ENCODE assay signal across 9 mouse cellular contexts in the genomic region with DNA sequence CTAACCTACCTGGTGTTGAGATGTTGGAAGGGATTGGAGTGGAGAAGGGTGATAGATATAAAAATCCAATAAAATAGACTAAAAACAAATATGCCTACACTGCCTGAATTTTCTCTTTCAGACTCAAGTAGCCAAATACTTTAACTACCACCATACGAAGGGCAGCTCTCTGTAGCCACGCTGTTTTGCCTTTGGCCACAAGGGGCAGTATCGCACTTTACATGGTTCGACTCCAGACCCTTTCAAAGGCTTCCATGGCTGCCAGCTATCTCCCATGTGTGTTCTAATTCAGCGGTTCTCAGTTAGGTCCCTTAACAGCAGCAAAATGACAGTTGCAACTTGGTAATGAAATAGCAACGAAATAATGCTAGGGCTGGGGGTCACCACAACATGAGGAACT. TPM values are rescaled to one million over a fixed set of nuclear protein-coding genes. Genes with fewer than 3 reads are reported as not detected.
DNase-seq lines count a peak whose midpoint lies in the region; ATAC-seq and TF ChIP-seq lines count a peak whose summit lies in the region.
"Had no signal": no experiment of that assay in that cellular context is flagged by ENCODE, and none has a peak within 500 bp of the region (broad histone marks: within the 10 kb centered on the region; RNA-seq: fewer than 3 reads in every experiment).

No protein-coding gene starts in this region.

- no peak overlapping the region for H3K4me3 ChIP-seq in G1E (ENCODE audit: low read depth, low read length)
- no peak overlapping the region for H3K4me3 ChIP-seq in forebrain, embryonic 12.5 days (replicated peaks)

- peak; percentile 71 for DNase-seq in G1E (ENCODE audit: low spot score)
- peak; percentile 71 for DNase-seq in c-Kit-positive CD71-positive TER-119-negative erythroid progenitor cells, embryonic 14.5 days (ENCODE audit: low read depth)
- peak; percentile 63 for DNase-seq in heart, postnatal 25 days (ENCODE audit: low spot score)
- DNase-seq in layer of hippocampus, adult 9-10 months (ENCODE audit: low spot score), result peak; percentile 90
- DNase-seq in lung, postnatal 10 days, result peak; percentile 93
- DNase-seq in right cerebral cortex, adult 18-20 months, result peak; percentile 85
- peak; percentile 62 for DNase-seq in urinary bladder, postnatal 10 days (ENCODE audit: low spot score)

- peak; percentile 96 for TF ChIP-seq CTCF in G1E (IDR thresholded peaks at IDR 0.05; ENCODE audit: low read depth, low read length)

- whole genome bisulfite sequencing in forebrain, embryonic 12.5 days, result 10% methylated on average over 6 of the region's 6 CpGs

- no peak overlapping the region for H3K9ac ChIP-seq in forebrain, embryonic 12.5 days

- H3K27ac ChIP-seq in forebrain, embryonic 12.5 days, result no peak overlapping the region

- no peaks in the 10 kb centered on the region for H3K36me3 ChIP-seq in G1E (replicated peaks)
- H3K36me3 ChIP-seq in forebrain, embryonic 12.5 days (replicated peaks), result no peaks in the 10 kb centered on the region

- H3K4me2 ChIP-seq in forebrain, embryonic 12.5 days, result no peak overlapping the region

- H3K4me1 ChIP-seq in G1E (ENCODE audit: insufficient read depth, low read depth, low read length), result peaks cover 16% of the 10 kb centered on the region
- peaks cover 9% of the 10 kb centered on the region for H3K4me1 ChIP-seq in forebrain, embryonic 12.5 days

- H3K27me3 ChIP-seq in G1E (ENCODE audit: insufficient read depth, low read length), result peaks cover 45% of the 10 kb centered on the region
- no peaks in the 10 kb centered on the region for H3K27me3 ChIP-seq in forebrain, embryonic 12.5 days

- ATAC-seq in G1E (ENCODE audit: extremely low read depth, insufficient number of reproducible peaks, low FRiP score, poor library complexity, severe bottlenecking), result no peak
- peak; percentile 80; the same call in 1 of the 2 replicates for ATAC-seq in forebrain, embryonic 12.5 days (ENCODE audit: low FRiP score)

- intact Hi-C loops in heart, postnatal 25 days (cut with DNase I), result loop anchor here (1.0 to 10.0 kb wide), 2 partner anchors 54 to 192 kb away; no protein-coding TSS in a partner anchor

- no peaks in the 10 kb centered on the region for H3K9me3 ChIP-seq in G1E (replicated peaks)
- H3K9me3 ChIP-seq in forebrain, embryonic 12.5 days, result no peaks in the 10 kb centered on the region

RNA-seq across cellular contexts. Expression of a gene that starts 16.2 kb away (rescaled TPM):
- total RNA-seq in G1E (2014; fragmentation: Nextera tagmentation) (not detected in 2 replicates), G1E (2017) (0.16 TPM in 1 of 2 replicates, not detected in the other)
- not detected in 2 replicates for polyA plus RNA-seq in G1E (2012)
- 2.2 and 3.3 TPM in 2 replicates for polyA plus RNA-seq in forebrain, embryonic 12.5 days (2016; fragmentation: Nextera tagmentation; extraction: Ambion mirVana)
- total RNA-seq in heart, postnatal 25 days (2021), result 10 to 100 TPM; 11.6 to 12.1 TPM

RNA-seq across cellular contexts. Expression of a gene that starts 25.7 kb away (rescaled TPM):
- total RNA-seq in G1E (2014; fragmentation: Nextera tagmentation) (14.3 and 25.7 TPM in 2 replicates), G1E (2017) (12.3 and 13.5 TPM in 2 replicates)
- 2.3 and 4.6 TPM in 2 replicates for polyA plus RNA-seq in G1E (2012)
- polyA plus RNA-seq in forebrain, embryonic 12.5 days (2016; fragmentation: Nextera tagmentation; extraction: Ambion mirVana), result 128 and 135 TPM in 2 replicates
- total RNA-seq in heart, postnatal 25 days (2021), result 10 to 100 TPM; 25.7 to 29.2 TPM

RNA-seq across cellular contexts. Expression of a gene that starts 57.8 kb away (rescaled TPM):
- total RNA-seq in G1E (2014; fragmentation: Nextera tagmentation) (not detected in 2 replicates), G1E (2017) (not detected in 2 replicates)
- polyA plus RNA-seq in G1E (2012), result not detected in 2 replicates
- polyA plus RNA-seq in forebrain, embryonic 12.5 days (2016; fragmentation: Nextera tagmentation; extraction: Ambion mirVana), result not detected in 2 replicates
- total RNA-seq in heart, postnatal 25 days (2021), result not detected
- polyA plus RNA-seq: large intestine, adult 2 months had no signal

Comparison
In these comparisons a context has a peak if more than half of its experiments do, and no peak if none do; other contexts are left out.
1. RNA of a gene that starts 16.2 kb away (total RNA-seq): 11.6 to 12.1 TPM in heart, postnatal 25 days; 0.16 TPM in G1E; every median in the first group is over 10 times any median in the second.
2. Peak in every context shown above with its lines, with median percentiles within 50 percentile points of each other: DNase-seq.